Mouse (Mus musculus) kidney, embryonic 15.5 days (tissue): ENCODE results near the gene C2cd4b. TPM values are rescaled to one million over a fixed set of nuclear protein-coding genes. Genes with fewer than 3 reads are reported as not detected.
"Not testable (repeated sequence)": the region's sequence is repeated elsewhere in the genome, so short reads cannot be mapped to it uniquely, and the experiment has no call there.

Experiments used
- ATAC-seq: fragments of 200-750 bp; cut with Nextera tagmentation; replicated peaks from 2 replicates; pipeline ENCODE4 v1.8.0; 2017; ENCODE audit warnings: moderate TSS enrichment; ENCODE audit not compliant: low FRiP score
- H3K27ac ChIP-seq: fragments of 300-500 bp; sonication (generic); 2 replicates; pipeline ENCODE4 v1.5.1; 2015; ENCODE audit warnings: mild to moderate bottlenecking, inconsistent platforms
- H3K27me3 ChIP-seq: fragments of 300-500 bp; sonication (generic); 2 replicates; pipeline ENCODE4 v1.6.1; 2015; ENCODE audit warnings: inconsistent platforms
- H3K36me3 ChIP-seq: fragments of 300-500 bp; sonication (generic); 2 replicates; pipeline ENCODE4 v1.6.1; 2015; ENCODE audit warnings: inconsistent platforms
- H3K4me1 ChIP-seq: fragments of 300-500 bp; sonication (generic); 2 replicates; pipeline ENCODE4 v1.6.1; 2015; ENCODE audit warnings: inconsistent platforms
- H3K4me2 ChIP-seq: fragments of 300-500 bp; sonication (generic); 2 replicates; pipeline ENCODE4 v1.6.1; 2015; ENCODE audit warnings: moderate library complexity, mild to moderate bottlenecking, inconsistent platforms
- H3K4me3 ChIP-seq: fragments of 300-500 bp; sonication (generic); replicated peaks from 2 replicates; pipeline ENCODE4 v1.5.1; 2015; ENCODE audit warnings: mild to moderate bottlenecking, inconsistent platforms
- H3K9ac ChIP-seq: fragments of 300-500 bp; sonication (generic); 2 replicates; pipeline ENCODE4 v1.6.1; 2015; ENCODE audit warnings: mild to moderate bottlenecking, inconsistent platforms
- H3K9me3 ChIP-seq: fragments of 300-500 bp; sonication (generic); replicated peaks from 2 replicates; pipeline ENCODE4 v1.6.1; 2016; ENCODE audit warnings: inconsistent platforms
- WGBS: fragments of 180-500 bp; shearing (Covaris S2); methylation state at CpG from one replicate; pipeline ENCODE4 v1.1.7; 2015; ENCODE audit warnings: mixed read lengths; 5-methylcytosine and 5-hydroxymethylcytosine counted together
- polyA plus RNA-seq: library from polyadenylated mRNA; unstranded; fragments of >200 nt; fragmentation: Nextera tagmentation; extraction: Ambion mirVana; gene quantifications from 2 replicates; pipeline ENCODE4 v1.2.1, GENCODE M21; 2015

Gene C2cd4b
- polyA plus RNA-seq, 1 experiment from 2014 or later: 1.1 TPM

DNA sequence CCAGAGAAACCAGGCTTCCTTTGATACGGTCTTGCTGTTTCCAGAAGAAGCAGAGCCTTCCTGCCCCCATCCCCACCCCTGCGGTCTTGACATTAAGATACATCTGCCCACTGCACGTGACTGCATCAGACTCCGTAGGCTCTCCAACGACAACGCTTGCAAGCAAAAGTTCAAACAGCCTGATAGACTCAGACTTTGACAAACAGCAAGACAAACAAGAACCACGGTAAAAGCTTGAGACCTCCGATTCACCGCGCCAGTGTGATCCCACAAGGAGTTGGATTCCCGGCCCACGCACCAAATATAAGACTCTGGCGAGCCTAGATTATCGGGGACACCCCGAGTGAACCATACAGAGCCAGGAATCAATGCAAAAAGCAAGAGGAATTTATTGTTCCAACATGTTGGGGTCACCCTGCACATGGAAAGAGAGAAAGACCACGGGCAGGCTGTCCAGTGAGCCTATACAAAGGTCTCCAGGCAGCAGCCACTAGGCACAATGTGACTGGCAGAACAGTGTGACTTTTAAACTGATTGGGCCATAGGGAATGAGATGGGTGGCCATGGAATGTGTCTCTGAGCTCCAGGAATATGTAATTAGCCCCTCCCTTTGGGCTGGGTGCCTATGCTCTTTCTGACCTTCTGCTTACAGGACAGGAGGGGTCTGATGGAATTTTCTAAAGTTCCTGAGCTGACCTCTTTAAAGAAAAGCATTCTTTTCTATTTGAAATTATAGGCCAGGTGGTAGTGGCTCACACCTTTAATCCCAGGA, 5.6 kb upstream of the C2cd4b start:
- peaks cover 10% of the 10 kb centered on the region; the same call in 1 of the 2 replicates for H3K27me3 ChIP-seq
- H3K4me3 ChIP-seq: no peak overlapping the region
- no peak overlapping the region for H3K4me2 ChIP-seq
- 78% methylated on average over 16 of the region's 16 CpGs for WGBS
- no peak overlapping the region for H3K9ac ChIP-seq
- H3K36me3 ChIP-seq: no peaks in the 10 kb centered on the region
- ATAC-seq: no peak
- no peaks in the 10 kb centered on the region for H3K4me1 ChIP-seq
- no peak overlapping the region for H3K27ac ChIP-seq
- no peaks in the 10 kb centered on the region for H3K9me3 ChIP-seq

DNA sequence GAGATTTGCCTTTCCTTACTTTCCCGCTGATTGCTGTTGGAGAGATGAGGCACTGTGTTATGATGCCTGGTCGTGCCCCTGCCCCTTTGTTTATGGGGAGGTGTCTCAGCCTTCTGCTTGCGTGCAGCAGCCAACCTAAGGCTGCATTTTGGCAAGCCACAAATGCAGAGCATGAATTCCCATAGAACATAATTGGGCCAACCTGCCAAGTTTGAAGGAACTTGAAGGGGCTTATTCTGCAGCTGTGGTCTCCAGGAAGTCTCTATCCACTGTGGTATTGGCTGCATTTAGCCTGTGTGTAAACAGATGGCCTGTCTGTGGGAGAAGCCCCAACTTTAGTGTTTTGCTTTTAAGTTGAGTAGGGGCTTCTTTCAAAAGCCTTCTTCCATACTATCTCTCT, 4.5 kb upstream of the C2cd4b start:
- Histone ChIP-seq H3K4me1 (peaks cover 9% of the 10 kb centered on the region), H3K9me3 (no peaks in the 10 kb centered on the region), H3K4me2 (no peak overlapping the region), H3K9ac (no peak overlapping the region), H3K27me3 (peaks cover 21% of the 10 kb centered on the region), H3K36me3 (no peaks in the 10 kb centered on the region), H3K27ac (no peak overlapping the region), H3K4me3 (no peak overlapping the region)
- no peak for ATAC-seq
- WGBS: 67% methylated on average over 3 of the region's 3 CpGs

DNA sequence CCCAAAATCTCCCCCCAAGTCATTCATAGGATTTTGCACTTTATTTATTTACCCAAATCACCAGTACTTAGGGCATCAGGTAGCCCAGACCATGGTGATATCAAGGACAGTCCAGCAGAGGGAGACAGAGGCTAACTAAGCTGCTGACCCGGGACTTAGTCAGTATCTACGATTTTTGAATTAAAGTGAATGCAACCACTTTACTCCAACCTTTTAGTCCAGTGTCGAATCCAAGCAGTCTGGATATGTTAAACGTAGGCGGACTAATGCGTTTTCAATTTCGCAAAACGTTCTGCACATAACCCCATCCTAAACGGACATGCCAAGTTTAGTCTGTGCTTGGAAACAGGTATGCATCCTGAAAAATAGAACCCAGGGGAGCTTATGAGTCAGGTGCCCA, 551 bp upstream of the C2cd4b start:
- Histone ChIP-seq H3K27me3 (peaks cover 46% of the 10 kb centered on the region), H3K36me3 (no peaks in the 10 kb centered on the region), H3K4me1 (peaks cover 17% of the 10 kb centered on the region), H3K4me2 (peak overlapping the region; percentile 96), H3K27ac (no peak overlapping the region), H3K9me3 (no peaks in the 10 kb centered on the region), H3K9ac (no peak overlapping the region), H3K4me3 (peak overlapping the region; percentile 70)
- 3% methylated on average over 9 of the region's 9 CpGs for WGBS
- peak; percentile 55; the same call in 1 of the 2 replicates for ATAC-seq

DNA sequence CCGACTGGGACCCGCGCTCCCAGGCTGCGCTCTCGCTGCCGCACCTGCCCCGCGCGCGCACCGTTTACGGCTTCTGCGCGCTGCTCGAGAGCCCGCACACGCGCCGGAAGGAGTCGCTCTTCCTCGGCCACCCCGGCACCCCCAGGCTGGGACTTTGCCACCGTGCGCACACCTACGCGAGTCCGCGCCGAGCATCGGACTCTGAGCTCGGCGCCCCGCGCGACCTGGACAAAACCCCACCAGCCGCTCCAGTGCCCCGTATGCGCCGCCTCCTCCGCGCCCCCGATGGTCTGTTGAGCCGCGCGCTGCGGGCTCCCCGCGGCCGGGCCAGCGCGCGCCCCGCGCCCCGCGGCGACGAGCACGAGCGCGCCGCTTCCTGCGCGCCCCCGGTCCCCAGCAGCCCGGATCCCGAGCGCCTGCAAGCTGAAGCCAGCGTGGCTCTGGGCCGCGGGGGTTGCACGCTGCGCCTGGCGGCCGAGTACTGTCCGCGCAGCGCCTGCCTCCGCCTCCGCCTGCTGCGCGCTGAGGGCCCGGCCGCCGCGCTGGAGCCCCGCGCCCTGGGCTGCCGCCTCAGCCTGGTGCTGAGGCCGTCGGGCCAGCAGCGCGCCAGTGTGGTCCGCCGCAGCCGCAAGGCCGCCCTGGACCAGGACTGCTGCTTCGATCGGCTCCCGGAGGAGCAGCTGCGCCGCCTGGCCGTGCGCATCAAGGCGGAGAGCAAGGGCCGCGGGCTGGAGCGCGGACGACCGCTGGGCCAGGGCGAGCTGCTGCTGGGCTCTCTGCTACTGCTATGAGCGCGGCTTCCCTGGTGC, 923 bp downstream of the C2cd4b start:
- Histone ChIP-seq H3K27me3 (peaks cover 51% of the 10 kb centered on the region), H3K4me1 (peaks cover 17% of the 10 kb centered on the region), H3K9ac (peak overlapping the region; percentile 57), H3K4me3 (peak overlapping the region; percentile 70), H3K4me2 (peak overlapping the region; percentile 96)
- not testable (repeated sequence) for H3K36me3 ChIP-seq, H3K9me3 ChIP-seq, H3K27ac ChIP-seq
- WGBS: under 1% methylated on average over 85 of the region's 114 CpGs
- ATAC-seq: peak; percentile 92

DNA sequence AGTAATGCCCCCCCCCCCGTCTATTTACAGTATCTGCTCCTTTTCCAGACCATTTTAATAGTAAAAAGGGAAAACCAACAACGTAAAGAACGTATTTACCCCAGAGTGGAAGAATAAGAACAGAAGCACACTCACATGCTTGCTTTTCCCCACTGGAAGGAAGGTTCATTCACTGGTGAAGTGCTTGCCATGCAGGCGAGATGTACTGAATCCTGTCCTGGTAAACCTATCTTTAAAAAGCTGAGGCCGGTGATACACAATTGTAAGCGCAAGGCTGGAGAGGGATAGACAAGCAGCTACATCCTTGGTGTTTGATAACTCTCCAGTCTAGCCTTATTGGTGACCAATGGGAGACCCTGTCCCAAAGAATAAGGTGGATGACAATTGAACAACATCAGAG, 1.8 kb downstream of the C2cd4b start:
- H3K9ac ChIP-seq: no peak overlapping the region
- peak overlapping the region; percentile 70; the same call in 1 of the 2 replicates for H3K4me3 ChIP-seq

DNA sequence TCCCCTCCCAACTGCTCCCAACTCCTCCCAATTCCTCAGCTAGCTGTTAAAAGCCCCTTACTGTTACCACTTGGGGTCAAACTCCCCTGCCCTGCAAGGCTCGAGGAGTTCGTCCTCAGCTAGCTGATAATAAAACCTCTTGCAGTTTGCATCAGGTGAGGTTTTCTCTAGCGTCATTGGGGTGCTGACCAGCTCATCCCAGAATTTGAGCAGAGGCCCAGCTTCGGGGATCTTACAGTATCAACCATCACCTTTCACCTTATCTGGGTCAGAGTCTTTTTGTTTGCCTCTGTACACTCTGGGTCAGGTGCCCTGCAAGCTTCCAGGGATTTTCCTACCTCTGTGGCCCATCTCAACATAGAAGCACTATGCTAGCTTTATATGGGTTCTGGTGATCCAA, 4.1 kb downstream of the C2cd4b start:
- peaks cover 17% of the 10 kb centered on the region for H3K4me1 ChIP-seq
- no peak overlapping the region for H3K27ac ChIP-seq
- WGBS: 69% methylated on average over 4 of the region's 4 CpGs
- H3K36me3 ChIP-seq: no peaks in the 10 kb centered on the region
- no peaks in the 10 kb centered on the region for H3K9me3 ChIP-seq
- peaks cover 44% of the 10 kb centered on the region for H3K27me3 ChIP-seq
- no peak overlapping the region for H3K9ac ChIP-seq
- no peak overlapping the region for H3K4me3 ChIP-seq
- no peak overlapping the region for H3K4me2 ChIP-seq
- ATAC-seq: no peak

More for the DNA sequence above, 1.8 kb downstream of the C2cd4b start:
- 62% methylated on average over 6 of the region's 6 CpGs for WGBS
- Histone ChIP-seq H3K4me2 (peak overlapping the region; percentile 96), H3K9me3 (no peaks in the 10 kb centered on the region), H3K27me3 (peaks cover 51% of the 10 kb centered on the region), H3K4me1 (peaks cover 17% of the 10 kb centered on the region), H3K27ac (no peak overlapping the region), H3K36me3 (no peaks in the 10 kb centered on the region)
- ATAC-seq: no peak

DNA sequence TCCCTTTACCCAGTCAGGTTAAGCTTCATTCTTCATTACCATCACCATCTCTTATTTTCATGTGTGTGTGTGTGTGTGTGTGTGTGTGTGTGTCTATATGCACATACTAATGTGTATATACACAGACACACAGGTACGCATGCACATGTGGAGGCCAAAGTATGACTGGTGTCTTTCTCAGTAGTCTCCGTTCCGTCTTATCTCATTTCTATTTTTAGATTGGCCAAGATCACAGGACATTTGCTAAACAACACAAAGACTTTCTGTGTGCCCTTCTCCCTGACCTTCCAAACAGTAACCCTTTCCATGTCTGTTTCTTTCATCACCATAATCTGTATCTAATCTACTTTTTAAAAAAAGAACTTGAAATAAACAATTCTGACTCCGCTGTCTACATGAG, 7.2 kb downstream of the C2cd4b start:
- Histone ChIP-seq H3K9me3 (no peaks in the 10 kb centered on the region), H3K4me1 (no peaks in the 10 kb centered on the region), H3K36me3 (no peaks in the 10 kb centered on the region), H3K27ac (no peak overlapping the region), H3K9ac (no peak overlapping the region), H3K4me2 (no peak overlapping the region), H3K27me3 (peaks cover 20% of the 10 kb centered on the region), H3K4me3 (no peak overlapping the region)
- ATAC-seq: no peak
- 72% methylated on average over 4 of the region's 4 CpGs for WGBS

DNA sequence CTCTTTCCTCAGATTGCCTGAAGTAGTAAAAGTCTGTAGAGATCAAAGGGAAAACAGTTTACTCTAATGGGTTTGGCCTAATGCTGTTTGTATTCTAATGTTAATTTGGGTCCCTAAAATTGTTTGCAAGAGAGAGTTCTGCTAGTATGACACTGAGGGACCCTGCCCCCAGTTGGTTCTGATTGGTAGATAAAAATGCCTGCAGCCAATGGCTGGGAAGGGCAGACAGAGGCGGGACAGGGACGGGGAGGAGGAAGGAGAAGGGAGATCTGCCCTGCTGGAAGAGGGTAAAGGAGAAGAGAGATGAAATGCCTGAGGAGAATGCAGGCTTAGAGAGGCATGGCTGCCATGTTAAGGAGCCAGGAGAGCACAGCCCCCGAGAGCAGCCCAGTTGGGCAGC, 7.7 kb downstream of the C2cd4b start:
- Histone ChIP-seq H3K4me1 (no peaks in the 10 kb centered on the region), H3K36me3 (no peaks in the 10 kb centered on the region), H3K9ac (no peak overlapping the region), H3K4me3 (no peak overlapping the region), H3K27me3 (peaks cover 14% of the 10 kb centered on the region), H3K9me3 (no peaks in the 10 kb centered on the region), H3K27ac (no peak overlapping the region), H3K4me2 (no peak overlapping the region)
- no peak for ATAC-seq
- 36% methylated on average over 3 of the region's 3 CpGs for WGBS

DNA sequence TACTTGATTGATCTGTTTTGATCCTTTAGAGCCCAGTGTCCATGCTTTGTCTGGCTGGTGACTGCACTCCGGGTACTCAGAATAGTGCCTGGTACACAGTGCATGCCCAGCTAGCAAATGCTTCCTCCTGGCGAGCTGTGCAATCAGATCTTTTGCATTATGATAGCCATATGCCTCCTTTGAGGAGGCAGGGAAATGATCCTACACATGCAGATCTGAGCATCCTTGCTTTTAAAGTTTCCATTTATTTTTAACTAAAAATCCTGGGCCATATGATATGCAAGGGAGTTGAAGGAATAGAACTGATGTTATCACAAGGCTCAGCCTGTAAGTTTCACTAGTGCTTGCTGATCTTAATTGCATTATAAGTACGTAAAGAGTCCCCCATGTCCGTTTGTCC, 9.6 kb downstream of the C2cd4b start:
- Histone ChIP-seq H3K27me3 (peaks cover 5% of the 10 kb centered on the region; the same call in 1 of the 2 replicates), H3K27ac (no peak overlapping the region), H3K4me3 (no peak overlapping the region), H3K4me2 (no peak overlapping the region), H3K9ac (no peak overlapping the region), H3K4me1 (no peaks in the 10 kb centered on the region), H3K9me3 (no peaks in the 10 kb centered on the region), H3K36me3 (no peaks in the 10 kb centered on the region)
- WGBS: 84% methylated on average over 4 of the region's 4 CpGs
- ATAC-seq: no peak

DNA sequence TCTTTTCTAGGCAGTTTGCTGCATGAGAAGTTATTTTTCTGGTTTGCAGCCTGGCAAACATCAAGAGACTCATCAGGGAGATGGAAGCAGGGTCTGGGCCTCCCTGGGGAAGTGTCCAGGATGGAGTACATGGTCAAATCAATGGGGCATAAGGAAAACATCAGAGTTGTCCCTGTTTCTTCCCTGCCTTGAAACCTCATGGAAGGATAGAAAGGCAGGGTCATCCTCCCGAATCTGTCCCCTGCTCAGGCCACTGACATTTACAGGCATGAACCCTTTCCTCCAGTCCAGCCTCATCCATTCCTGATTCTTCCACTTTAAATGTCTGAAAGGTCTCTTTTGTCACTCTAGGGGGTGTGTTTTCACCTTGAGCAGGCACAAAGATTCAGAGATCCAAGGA, 10.2 kb downstream of the C2cd4b start:
- WGBS: 83% methylated on average over 1 of the region's 1 CpGs
- Histone ChIP-seq H3K9me3 (no peaks in the 10 kb centered on the region), H3K4me3 (no peak overlapping the region), H3K27me3 (0 out of 2 replicates have a peak, but pooled peaks cover under 1% of the 10 kb centered on the region), H3K36me3 (no peaks in the 10 kb centered on the region), H3K9ac (no peak overlapping the region), H3K4me1 (no peaks in the 10 kb centered on the region), H3K27ac (no peak overlapping the region), H3K4me2 (no peak overlapping the region)
- ATAC-seq: no peak

DNA sequence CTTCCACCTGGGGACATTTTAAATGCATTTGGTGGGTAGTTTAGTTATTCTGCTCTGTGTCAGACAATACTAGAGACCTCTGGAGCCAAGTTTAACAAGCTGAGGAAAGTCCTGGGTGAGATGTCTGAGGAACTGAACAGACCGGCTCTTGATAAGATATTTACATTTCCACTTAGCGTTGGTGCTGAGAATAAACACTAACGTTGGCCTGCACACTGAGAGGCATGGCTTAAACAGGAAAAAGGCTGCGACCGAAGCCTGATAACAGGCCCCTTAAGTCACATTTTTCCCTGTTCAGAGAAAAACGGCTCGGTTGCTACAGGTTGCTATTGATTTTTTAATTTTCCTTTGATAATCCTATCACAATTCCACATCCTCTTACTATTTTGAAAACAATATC, 12.1 kb downstream of the C2cd4b start:
- no peak overlapping the region for H3K27ac ChIP-seq
- H3K4me3 ChIP-seq: no peak overlapping the region
- 74% methylated on average over 7 of the region's 7 CpGs for WGBS
- no peak overlapping the region for H3K9ac ChIP-seq
- H3K36me3 ChIP-seq: no peaks in the 10 kb centered on the region
- H3K4me2 ChIP-seq: no peak overlapping the region
- H3K27me3 ChIP-seq: no peaks in the 10 kb centered on the region
- no peaks in the 10 kb centered on the region for H3K4me1 ChIP-seq
- ATAC-seq: no peak
- H3K9me3 ChIP-seq: no peaks in the 10 kb centered on the region

DNA sequence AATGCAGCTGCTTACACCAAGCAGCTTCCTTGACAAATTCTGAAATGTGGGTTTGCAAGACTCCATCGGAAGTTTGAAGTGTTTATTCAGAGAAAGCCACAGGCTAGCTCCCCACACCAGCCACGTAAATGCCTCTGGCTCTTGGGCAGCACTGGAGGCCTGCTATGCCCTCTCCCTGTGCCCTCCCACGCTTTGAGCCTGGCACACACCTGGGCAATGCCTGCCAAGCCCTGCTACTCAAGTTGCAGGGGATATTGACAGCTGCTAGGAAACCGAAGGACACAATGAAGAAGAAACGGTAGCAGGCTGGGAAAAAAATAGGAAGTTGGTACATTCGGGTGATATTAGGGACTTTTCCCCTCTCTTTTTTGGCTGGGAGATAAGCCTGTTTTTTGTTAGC, 15.0 kb downstream of the C2cd4b start:
- WGBS: 80% methylated on average over 6 of the region's 6 CpGs
- Histone ChIP-seq H3K4me1 (peaks cover 5% of the 10 kb centered on the region; the same call in 1 of the 2 replicates), H3K27ac (no peak overlapping the region), H3K4me2 (no peak overlapping the region), H3K36me3 (no peaks in the 10 kb centered on the region), H3K9ac (no peak overlapping the region), H3K27me3 (no peaks in the 10 kb centered on the region), H3K4me3 (no peak overlapping the region), H3K9me3 (no peaks in the 10 kb centered on the region)
- no peak for ATAC-seq
